In genomic region chr1:91457698-91458097, GRCm38 (mm10) we compare ENCODE assay signal across 8 mouse cellular contexts. TPM values are rescaled to one million over a fixed set of nuclear protein-coding genes. Genes with fewer than 3 reads are reported as not detected.
A peak's percentile ranks its signal among the peaks of the same experiment; 100 is the strongest.
DNase-seq lines count a peak whose midpoint lies in the region; ATAC-seq and TF ChIP-seq lines count a peak whose summit lies in the region.

No protein-coding gene starts in this region.

- peak overlapping the region; percentile 79 for H3K9ac ChIP-seq in heart, postnatal 0 days (replicated peaks; ENCODE audit: low read depth, low read length)
- H3K9ac ChIP-seq in liver, embryonic 12.5 days = no peak overlapping the region

- 61% methylated on average over 5 of the region's 5 CpGs for WGBS in heart, postnatal 0 days
- 56% methylated on average over 5 of the region's 5 CpGs for whole genome bisulfite sequencing in liver, embryonic 12.5 days (ENCODE audit: insufficient replicate concordance)

- peak; percentile 35 for DNase-seq in kidney, adult 18-20 months
- DNase-seq in kidney, postnatal 4 days = no peak
- peak; percentile 90 for DNase-seq in brain, adult 2 months (ENCODE audit: low read depth, low spot score)
- DNase-seq in heart, postnatal 0 days (ENCODE audit: low spot score) = no peak
- DNase-seq in right cerebral cortex, postnatal 25 days = peak; percentile 72
- DNase-seq in urinary bladder, adult 18-20 months (ENCODE audit: low spot score in 2 of 2) = no peak

- peak overlapping the region; percentile 87 for H3K27ac ChIP-seq in heart, postnatal 0 days (ENCODE audit: low read depth)
- H3K27ac ChIP-seq in liver, embryonic 12.5 days = no peak overlapping the region

- H3K36me3 ChIP-seq in heart, postnatal 0 days (replicated peaks; ENCODE audit: control insufficient read depth, insufficient read depth, low read length) = no peaks in the 10 kb centered on the region
- H3K36me3 ChIP-seq in liver, embryonic 12.5 days = no peaks in the 10 kb centered on the region

- TF ChIP-seq EP300 in heart, postnatal 0 days (IDR thresholded peaks at IDR 0.05; ENCODE audit: low read depth) = no peak

- peak overlapping the region; percentile 71 for H3K4me2 ChIP-seq in heart, postnatal 0 days (ENCODE audit: low read depth, low read length)
- peak overlapping the region; percentile 94 for H3K4me2 ChIP-seq in liver, embryonic 12.5 days

- H3K4me3 ChIP-seq in heart, postnatal 0 days (ENCODE audit: low read depth, low read length) = peak overlapping the region; percentile 71
- H3K4me3 ChIP-seq in liver, embryonic 12.5 days = peak overlapping the region; percentile 67

- H3K9me3 ChIP-seq in heart, postnatal 0 days (replicated peaks; ENCODE audit: control insufficient read depth, low read length) = no peaks in the 10 kb centered on the region
- no peaks in the 10 kb centered on the region for H3K9me3 ChIP-seq in liver, embryonic 12.5 days (replicated peaks)

- H3K27me3 ChIP-seq in heart, postnatal 0 days (ENCODE audit: control insufficient read depth, insufficient read depth, low read length) = no peaks in the 10 kb centered on the region
- no peaks in the 10 kb centered on the region; the same call in 1 of the 2 replicates for H3K27me3 ChIP-seq in liver, embryonic 12.5 days (replicated peaks)

- no peak for ATAC-seq in heart, postnatal 0 days (ENCODE audit: insufficient read depth, low read depth)
- no peak for ATAC-seq in liver, embryonic 12.5 days
- ATAC-seq in megakaryocyte progenitor cell, adult 5-6 weeks (replicated peaks; ENCODE audit: poor library complexity) = no peak

- H3K4me1 ChIP-seq in heart, postnatal 0 days (ENCODE audit: control insufficient read depth, insufficient read depth) = peaks cover 59% of the 10 kb centered on the region
- H3K4me1 ChIP-seq in liver, embryonic 12.5 days = peaks cover 64% of the 10 kb centered on the region

- no peak for TF ChIP-seq CTCF in heart, postnatal 0 days (IDR thresholded peaks at IDR 0.05; ENCODE audit: low read depth)

RNA-seq across cellular contexts. Expression of gene Per2, which starts 1.4 kb away (rescaled TPM):
- total RNA-seq in heart, postnatal 0 days (2014; rRNA removed; ENCODE audit: low replicate concordance) = 11.1 and 14.0 TPM in 2 replicates
- polyA plus RNA-seq in heart, postnatal 0 days (2015; fragmentation: Nextera tagmentation; extraction: Ambion mirVana) = 2.3 and 3.3 TPM in 2 replicates
- 2.9 and 3.1 TPM in 2 replicates for polyA plus RNA-seq in liver, embryonic 12.5 days (2016; fragmentation: Nextera tagmentation; extraction: Ambion mirVana)
- 7.0 and 7.8 TPM in 2 replicates for total RNA-seq in megakaryocyte progenitor cell, adult 5-6 weeks (2015)
- total RNA-seq in megakaryocyte progenitor cell, adult 5-6 weeks (2017) = 4.0 and 4.4 TPM in 2 replicates

RNA-seq across cellular contexts. Expression of gene Traf3ip1, which starts 36.7 kb away (rescaled TPM):
- 2.0 and 3.4 TPM in 2 replicates for total RNA-seq in heart, postnatal 0 days (2014; rRNA removed; ENCODE audit: low replicate concordance)
- polyA plus RNA-seq in heart, postnatal 0 days (2015; fragmentation: Nextera tagmentation; extraction: Ambion mirVana) = 2.8 TPM in 2 replicates
- polyA plus RNA-seq in liver, embryonic 12.5 days (2016; fragmentation: Nextera tagmentation; extraction: Ambion mirVana) = 3.6 and 4.1 TPM in 2 replicates
- total RNA-seq in megakaryocyte progenitor cell, adult 5-6 weeks (2015) = 3.1 and 4.9 TPM in 2 replicates
- total RNA-seq in megakaryocyte progenitor cell, adult 5-6 weeks (2017) = 3.3 and 5.3 TPM in 2 replicates

RNA-seq across cellular contexts. Expression of gene Hes6, which starts 43.9 kb away (rescaled TPM):
- total RNA-seq in heart, postnatal 0 days (2014; rRNA removed; ENCODE audit: low replicate concordance) = 81.4 and 82.5 TPM in 2 replicates
- polyA plus RNA-seq in heart, postnatal 0 days (2015; fragmentation: Nextera tagmentation; extraction: Ambion mirVana) = 61.0 and 64.3 TPM in 2 replicates
- 31.9 and 32.4 TPM in 2 replicates for polyA plus RNA-seq in liver, embryonic 12.5 days (2016; fragmentation: Nextera tagmentation; extraction: Ambion mirVana)
- total RNA-seq in megakaryocyte progenitor cell, adult 5-6 weeks (2015) = 34.4 and 35.4 TPM in 2 replicates
- total RNA-seq in megakaryocyte progenitor cell, adult 5-6 weeks (2017) = 30.4 and 39.6 TPM in 2 replicates

RNA-seq across cellular contexts. Expression of gene Ilkap, which starts 59.1 kb away (rescaled TPM):
- total RNA-seq in heart, postnatal 0 days (2014; rRNA removed; ENCODE audit: low replicate concordance) = 58.1 and 70.5 TPM in 2 replicates
- 71.4 and 75.1 TPM in 2 replicates for polyA plus RNA-seq in heart, postnatal 0 days (2015; fragmentation: Nextera tagmentation; extraction: Ambion mirVana)
- polyA plus RNA-seq in liver, embryonic 12.5 days (2016; fragmentation: Nextera tagmentation; extraction: Ambion mirVana) = 107 TPM in 2 replicates
- 71.6 and 91.4 TPM in 2 replicates for total RNA-seq in megakaryocyte progenitor cell, adult 5-6 weeks (2015)
- 120 and 137 TPM in 2 replicates for total RNA-seq in megakaryocyte progenitor cell, adult 5-6 weeks (2017)

Comparison
In these comparisons a context has a peak if more than half of its experiments do, and no peak if none do; other contexts are left out.
1. DNase-seq: peak in kidney, adult 18-20 months (single experiment), brain, adult 2 months (single experiment) and right cerebral cortex, postnatal 25 days (single experiment); none in kidney, postnatal 4 days (0 of 2), heart, postnatal 0 days (single experiment) and urinary bladder, adult 18-20 months (0 of 2).